Mouse (Mus musculus) v-Abl transformed pro-B cells (cell line): ENCODE results near the gene Son.

ENCODE experiments used
- in situ Hi-C, 2 experiments: fragments of 400-800 bp; cut with MboI; formaldehyde crosslinking; loops; one replicate each; pipeline ENCODE4 v1.15.1; 2025; ENCODE audit not compliant: unreplicated experiment in 2 of 2

Son gene

DNA sequence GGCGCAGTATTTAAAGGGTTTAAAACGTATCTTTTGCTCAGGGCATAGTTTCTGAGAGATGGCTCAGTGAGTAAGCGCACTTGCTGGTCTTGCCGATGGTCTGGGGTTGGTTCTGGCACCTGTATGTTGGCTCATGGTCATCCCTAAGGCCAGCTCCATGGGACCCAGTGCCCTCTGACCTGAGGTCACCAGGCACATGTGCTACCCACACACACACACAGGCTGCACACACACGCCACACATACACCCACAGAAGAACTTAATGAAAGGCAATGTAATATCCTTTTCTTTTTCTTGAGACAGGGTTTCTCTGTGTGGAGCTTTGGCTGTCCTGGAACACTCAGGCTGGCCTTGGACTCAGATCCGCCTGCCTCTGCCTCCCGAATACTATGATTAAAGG lies 14.4 kb upstream of the Son start:
- in situ Hi-C loops = no loop called here

DNA sequence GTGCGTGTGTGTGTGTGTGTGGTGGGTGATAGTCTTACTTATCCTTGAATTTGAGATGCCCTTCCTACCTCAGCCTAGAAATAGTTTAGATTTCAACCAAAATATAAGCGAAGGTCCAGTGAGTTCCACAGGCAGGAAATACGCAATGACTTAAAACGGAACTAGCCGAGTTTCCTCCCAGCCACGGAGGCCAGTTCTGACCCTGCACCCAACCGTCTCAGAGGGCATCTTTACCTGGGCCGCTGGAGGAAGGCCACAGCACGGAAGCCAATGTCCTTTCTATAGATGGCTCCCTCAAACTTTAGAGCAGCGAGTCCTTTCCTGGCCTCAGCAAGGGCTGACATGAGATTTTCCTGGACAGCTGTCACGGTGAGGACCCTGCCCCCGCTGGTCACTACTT lies 13.7 kb upstream of the Son start:
- in situ Hi-C loops = no loop called here

DNA sequence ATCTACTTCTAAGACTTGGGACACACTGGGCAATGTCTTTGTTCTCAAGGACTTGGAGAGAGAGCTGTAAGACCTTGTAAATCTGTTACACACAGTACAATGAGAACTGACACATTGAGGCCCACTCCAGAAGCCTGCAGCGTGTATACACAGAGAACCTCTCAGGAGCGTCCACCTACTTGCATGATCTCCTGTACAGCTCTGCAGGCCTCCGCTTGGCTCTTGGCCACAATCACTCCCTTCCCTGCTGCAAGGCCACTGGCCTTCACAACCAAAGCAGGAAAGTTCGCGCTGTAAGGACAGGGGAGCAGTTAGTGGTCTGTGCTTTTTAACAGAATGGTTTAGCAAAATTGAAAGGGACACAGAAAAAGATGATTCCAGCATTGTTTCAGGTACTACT lies 8.1 kb upstream of the Son start:
- in situ Hi-C loops = no loop called here

DNA sequence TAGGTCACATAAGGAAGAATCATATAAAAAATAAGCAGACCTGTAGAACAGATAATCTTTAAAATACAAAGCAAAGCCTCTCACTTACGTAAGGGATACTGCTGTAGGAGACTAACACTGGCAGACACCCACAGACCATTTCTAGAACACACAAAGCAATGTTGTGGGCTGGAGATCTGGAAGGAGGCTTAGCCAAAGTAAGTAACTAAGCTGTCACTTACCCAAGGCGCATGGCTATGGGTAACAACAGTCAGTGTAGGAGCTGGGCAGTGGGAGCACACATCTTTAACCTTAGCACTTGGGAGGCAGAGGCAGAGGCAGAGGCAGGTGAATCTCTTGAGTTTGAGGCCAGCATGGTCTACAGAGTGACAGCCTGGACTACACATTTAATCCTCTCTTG lies 7.7 kb upstream of the Son start:
- in situ Hi-C loops = loop anchor here in 1 of 2 experiments (5.0 kb wide), 1 partner anchor 32 kb away; no protein-coding TSS in a partner anchor

DNA sequence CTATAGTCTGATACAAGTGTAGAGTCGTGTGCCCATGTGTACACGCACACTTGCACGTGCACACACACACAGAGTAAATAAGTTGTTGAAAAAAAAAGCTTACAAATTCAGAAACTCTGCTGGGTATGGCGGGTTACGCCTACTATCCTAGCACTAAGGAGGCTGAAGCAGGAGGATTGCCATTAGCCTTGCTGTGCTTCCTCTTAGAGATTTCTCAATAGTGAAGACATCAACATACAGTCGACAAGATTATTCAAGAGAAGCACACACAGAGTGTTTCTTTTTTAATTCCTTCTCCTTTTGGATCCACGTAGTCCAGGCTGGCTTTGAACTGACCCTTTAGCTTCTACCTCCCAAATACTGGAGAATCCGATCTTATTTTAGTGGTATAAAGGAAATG lies 7.1 kb upstream of the Son start:
- in situ Hi-C loops = loop anchor here in 1 of 2 experiments (5.0 kb wide), 1 partner anchor 33 kb away; no protein-coding TSS in a partner anchor

DNA sequence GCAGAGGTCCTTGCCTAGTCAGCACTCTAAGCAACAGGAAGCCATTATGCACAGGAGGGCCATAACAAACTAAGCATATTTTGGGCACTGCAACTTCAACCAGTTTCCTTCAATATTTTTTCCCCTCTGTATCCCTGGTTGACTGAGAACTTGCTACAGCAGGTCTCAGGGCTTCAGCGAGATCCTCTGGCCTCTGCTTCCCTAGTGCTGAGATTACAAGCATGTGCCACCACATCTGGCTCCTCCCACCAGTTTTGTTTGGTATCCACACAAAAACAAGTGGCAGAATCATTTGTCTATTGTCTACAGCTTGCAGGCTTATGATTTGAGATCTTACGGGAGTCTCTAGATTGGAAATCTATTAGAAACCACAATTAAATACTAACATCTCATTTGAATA lies 2.4 kb upstream of the Son start:
- in situ Hi-C loops = loop anchor here (5.0 kb wide), 2 partner anchors 37 to 38 kb away; no protein-coding TSS in a partner anchor

DNA sequence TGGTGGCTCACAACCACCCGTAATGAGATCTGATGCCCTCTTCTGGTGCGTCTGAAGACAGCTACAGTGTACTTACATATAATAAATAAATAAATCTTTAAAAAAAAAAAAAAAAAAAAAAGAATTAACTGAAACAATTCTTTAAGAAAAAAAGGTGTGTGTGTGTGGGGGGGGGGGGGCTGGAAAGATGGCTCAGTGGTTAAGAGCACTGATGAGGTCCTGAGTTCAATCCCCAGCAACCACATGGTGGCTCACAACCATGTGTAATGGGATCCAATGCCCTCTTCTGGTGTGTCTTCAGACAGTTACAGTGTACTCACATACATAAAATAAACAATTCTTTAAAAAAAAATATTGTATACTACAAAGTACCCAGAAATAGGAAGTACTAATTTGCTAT lies 1.9 kb upstream of the Son start:
- in situ Hi-C loops = loop anchor here in 1 of 2 experiments (5.0 kb wide), 1 partner anchor 37 kb away; no protein-coding TSS in a partner anchor

DNA sequence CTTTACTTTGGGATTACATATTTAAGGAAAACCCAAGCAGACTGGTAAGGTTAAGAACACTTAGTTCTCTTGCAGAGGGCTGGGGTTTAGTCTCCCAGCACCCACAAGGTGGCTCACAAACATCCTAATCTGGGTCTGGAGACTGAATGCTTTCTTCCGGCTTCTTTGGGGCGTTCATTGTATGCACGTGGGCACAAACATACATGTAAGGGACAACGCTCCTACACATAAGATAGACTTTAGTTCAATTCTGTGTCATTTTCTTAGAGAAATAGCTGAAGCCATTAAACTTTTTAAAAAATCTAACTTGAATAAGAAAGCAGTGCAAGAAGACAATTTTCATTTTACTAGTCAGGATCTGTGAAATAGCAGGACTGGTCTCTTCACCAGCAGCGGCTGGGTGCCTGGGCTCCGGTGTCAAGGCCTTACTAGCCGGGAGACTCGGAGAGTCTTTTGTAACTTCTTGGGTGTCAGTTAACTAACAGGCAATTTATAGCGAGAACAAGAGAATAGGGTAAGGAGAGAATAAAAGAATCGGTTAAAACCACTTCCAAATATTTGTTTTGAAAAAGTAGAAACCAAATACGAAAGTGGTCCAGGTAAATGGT lies 1.2 kb upstream of the Son start:
- in situ Hi-C loops = loop anchor here in 1 of 2 experiments (5.0 kb wide), 1 partner anchor 36 kb away; no protein-coding TSS in a partner anchor

DNA sequence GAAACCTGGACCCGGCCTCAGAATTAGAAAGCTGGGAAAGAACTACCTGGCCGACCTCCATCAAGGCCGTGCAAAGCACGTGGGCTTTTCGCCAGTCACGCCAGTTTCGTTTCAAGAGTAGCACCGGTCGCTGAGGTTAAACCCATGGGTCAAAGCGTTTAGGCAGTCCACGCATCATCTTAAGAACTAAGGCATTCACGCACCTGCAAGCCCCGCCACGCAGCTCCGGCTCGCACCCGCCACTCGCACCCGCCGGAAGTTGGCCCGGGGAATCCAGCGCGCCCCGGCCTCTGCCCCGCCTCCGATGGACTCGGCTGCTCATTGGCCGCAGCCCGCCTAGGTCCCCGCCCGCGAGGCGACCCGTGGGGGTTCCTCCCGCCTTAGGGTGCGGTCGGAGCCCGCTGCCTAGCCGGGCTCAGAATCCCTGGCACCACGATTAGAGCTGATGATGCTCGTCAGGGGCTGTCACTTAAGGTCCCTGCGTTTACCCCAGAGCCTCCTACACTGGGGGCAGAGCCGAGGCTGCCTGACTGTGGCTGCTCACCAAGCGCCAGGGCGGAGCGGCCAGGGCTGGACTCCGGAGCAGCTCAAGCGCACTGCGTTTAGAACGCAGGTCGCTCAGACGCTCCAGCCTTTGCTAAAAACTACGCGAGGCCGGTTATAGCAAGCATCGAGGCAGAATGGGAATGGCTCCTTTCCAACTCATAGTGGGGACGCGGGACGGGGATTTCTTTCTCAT lies 456 bp upstream of the Son start, which contains the start of gene Gart:
Gart (minus strand) TSS at position 272 of the 739 bp plus-strand sequence.
- in situ Hi-C loops = loop anchor here in 1 of 2 experiments (5.0 kb wide), 1 partner anchor 35 kb away; no protein-coding TSS in a partner anchor

DNA sequence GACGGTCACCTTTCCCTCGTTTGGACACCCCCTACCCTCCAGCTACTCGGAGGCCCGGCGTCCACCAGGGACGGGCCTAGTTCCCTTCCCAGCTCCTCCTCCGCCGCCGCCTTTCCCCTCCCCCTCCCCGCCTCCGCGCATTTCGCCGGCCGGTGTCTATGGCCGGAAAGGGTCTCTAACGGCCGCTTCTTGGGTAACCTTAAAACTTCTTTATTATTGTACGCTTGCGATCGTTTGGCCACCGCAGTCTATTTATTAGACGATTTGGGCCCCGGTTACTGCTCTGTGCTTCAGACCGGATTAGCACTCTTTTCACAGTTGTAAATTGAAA lies 879 bp downstream of the Son start:
- in situ Hi-C loops = loop anchor here in 1 of 2 experiments (5.0 kb wide), 1 partner anchor 34 kb away; no protein-coding TSS in a partner anchor

DNA sequence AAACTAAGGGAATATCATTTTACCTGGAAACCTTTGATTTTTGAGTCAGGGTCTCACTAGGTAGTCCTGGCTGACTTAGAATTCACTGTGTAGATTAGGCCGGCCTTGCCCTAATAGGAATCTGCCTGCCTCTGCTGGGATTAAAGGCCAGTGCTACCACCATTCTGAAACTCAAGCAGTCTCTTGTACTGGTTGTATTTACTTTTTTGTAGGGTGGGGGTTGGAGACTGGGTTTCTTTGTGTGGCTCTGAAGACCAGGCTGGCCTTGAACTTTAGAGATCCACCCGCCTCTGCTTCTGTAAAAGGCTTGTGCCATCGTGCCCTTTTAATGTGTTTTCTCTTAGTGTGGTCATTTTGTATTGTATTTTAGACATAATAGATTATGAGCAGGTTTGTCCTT lies 1.9 kb downstream of the Son start:
- in situ Hi-C loops = loop anchor here in 1 of 2 experiments (5.0 kb wide), 1 partner anchor 33 kb away; no protein-coding TSS in a partner anchor

DNA sequence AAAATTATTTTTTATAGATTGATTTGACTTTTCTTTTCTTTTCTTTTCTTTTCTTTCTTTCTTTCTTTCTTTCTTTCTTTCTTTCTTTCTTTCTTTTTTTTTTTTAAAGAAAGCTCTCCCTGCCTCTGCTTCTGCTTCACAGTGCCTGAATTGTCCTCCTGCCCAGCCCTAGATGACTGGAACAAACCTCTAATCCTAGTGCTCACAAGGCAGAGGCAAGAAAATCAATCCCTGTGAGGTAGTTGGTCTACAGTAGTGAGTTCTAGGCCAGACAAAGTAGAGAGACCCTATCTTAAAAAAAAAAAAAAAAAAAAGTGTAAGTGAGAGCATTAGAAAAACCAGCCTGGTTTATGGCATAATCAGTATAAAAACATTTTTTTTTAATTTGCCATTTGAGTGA lies 2.5 kb downstream of the Son start:
- in situ Hi-C loops = loop anchor here in 1 of 2 experiments (5.0 to 25.0 kb wide), 2 partner anchors 33 to 1387 kb away; no protein-coding TSS in a partner anchor

DNA sequence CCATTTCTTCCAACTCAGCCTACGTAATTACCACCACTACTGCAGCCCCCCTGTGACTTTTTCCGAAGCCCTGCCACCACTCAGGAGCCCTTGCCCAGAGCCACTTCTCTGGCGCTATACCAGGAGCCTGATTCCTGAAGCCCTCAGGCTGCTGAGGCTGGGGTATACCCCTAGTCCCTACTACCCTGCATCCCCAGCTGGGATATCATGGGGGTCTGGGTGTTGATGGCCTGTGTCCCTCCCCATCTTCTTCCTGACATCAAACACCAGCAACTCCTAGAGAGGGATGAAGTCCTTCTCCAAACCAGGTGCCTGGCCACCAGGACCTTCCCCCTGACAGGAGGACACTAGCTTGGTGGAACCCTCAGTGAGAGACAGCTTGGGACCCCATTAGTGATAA lies 4.9 kb downstream of the Son start:
- in situ Hi-C loops = loop anchor here in 1 of 2 experiments (25.0 kb wide), 1 partner anchor 1390 kb away; no protein-coding TSS in a partner anchor

DNA sequence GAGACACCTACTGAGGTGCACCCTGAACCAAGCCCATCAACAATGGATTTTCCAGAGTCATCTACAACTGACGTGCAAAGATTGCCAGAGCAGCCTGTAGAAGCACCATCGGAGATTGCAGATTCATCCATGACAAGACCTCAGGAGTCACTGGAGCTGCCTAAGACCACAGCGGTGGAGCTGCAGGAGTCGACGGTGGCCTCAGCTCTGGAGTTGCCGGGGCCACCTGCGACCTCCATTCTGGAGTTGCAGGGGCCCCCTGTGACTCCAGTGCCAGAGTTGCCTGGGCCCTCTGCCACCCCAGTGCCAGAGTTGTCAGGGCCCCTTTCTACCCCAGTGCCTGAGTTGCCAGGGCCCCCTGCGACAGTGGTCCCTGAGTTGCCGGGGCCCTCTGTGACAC lies 8.0 kb downstream of the Son start:
- in situ Hi-C loops = loop anchor here in 1 of 2 experiments (25.0 kb wide), 1 partner anchor 1393 kb away; no protein-coding TSS in a partner anchor

DNA sequence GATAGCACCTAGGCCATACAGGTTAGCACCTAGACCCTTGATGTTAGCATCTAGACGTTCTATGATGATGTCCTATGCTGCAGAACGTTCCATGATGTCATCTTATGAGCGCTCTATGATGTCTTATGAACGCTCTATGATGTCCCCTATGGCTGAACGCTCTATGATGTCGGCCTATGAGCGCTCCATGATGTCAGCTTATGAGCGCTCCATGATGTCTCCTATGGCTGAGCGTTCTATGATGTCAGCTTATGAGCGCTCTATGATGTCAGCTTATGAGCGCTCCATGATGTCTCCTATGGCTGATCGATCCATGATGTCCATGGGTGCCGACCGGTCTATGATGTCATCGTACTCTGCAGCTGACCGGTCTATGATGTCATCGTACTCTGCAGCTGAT lies 10.0 kb downstream of the Son start:
- in situ Hi-C loops = loop anchor here in 1 of 2 experiments (25.0 kb wide), 1 partner anchor 1395 kb away; no protein-coding TSS in a partner anchor

DNA sequence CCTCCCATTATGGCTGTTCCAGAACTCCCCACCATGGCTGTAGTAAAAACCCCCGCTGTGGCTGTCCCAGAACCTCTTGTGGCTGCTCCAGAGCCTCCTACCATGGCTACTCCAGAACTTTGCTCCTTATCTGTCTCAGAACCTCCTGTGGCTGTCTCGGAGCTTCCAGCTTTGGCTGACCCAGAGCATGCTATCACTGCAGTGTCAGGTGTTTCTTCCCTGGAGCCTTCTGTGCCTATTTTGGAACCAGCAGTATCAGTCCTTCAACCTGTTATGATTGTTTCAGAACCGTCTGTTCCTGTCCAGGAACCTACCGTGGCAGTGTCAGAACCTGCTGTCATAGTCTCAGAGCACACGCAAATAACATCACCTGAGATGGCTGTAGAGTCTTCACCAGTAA lies 11.2 kb downstream of the Son start:
- in situ Hi-C loops = loop anchor here in 1 of 2 experiments (25.0 kb wide), 1 partner anchor 1396 kb away; no protein-coding TSS in a partner anchor

DNA sequence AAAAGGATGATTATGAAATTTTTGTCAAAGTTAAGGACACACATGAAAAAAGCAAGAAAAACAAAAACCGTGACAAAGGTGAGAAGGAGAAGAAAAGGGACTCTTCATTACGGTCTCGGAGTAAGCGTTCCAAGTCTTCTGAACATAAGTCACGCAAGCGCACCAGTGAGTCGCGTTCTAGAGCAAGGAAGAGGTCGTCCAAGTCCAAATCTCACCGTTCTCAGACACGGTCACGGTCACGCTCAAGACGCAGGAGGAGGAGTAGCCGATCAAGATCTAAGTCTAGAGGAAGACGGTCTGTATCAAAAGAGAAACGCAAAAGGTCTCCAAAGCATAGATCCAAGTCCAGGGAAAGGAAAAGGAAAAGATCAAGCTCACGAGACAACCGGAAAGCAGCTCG lies 12.5 kb downstream of the Son start:
- in situ Hi-C loops = loop anchor here (10.0 to 25.0 kb wide), 4 partner anchors 155 to 1397 kb away; no protein-coding TSS in a partner anchor

DNA sequence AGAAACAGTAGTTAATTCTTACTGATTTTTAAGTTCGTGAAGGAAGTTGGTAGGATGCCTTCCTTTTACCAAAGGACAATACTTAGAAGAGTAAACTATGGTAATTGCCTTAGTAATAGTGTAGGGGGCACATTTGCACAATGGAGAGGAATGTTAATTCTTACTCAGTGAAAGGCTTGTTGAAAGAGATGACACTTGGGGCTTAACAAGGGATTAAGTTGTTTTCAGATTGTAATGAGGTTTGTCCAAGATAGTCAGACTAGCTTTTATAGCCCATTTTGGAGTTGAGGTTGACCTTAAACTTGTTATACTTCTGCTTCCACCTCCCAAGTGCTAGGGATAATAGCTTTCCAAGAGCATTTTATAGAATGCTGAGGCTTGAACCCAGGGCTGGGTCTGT lies 14.1 kb downstream of the Son start:
- in situ Hi-C loops = loop anchor here (10.0 to 25.0 kb wide), 4 partner anchors 157 to 1399 kb away; no protein-coding TSS in a partner anchor

DNA sequence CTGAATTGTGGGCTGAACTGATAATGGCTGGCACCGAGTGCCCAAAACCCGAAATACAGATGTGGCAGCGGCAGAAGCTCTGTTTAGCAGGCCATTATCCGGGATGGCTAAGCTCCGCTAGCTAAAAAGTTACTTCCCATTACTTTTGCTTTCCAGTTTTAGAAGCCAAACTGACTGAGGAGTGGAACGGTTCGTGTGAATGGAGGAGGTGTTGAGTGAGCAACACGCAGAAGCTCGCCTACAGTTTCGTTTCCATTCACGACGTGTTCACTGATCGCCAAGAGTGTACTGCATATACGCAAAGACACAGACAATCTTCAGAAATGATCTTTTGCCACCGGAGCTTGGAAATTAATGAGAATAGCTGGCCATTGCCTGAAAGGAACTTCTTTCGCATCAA lies 15.0 kb downstream of the Son start:
- in situ Hi-C loops = loop anchor here (10.0 to 25.0 kb wide), 4 partner anchors 158 to 1400 kb away; no protein-coding TSS in a partner anchor

DNA sequence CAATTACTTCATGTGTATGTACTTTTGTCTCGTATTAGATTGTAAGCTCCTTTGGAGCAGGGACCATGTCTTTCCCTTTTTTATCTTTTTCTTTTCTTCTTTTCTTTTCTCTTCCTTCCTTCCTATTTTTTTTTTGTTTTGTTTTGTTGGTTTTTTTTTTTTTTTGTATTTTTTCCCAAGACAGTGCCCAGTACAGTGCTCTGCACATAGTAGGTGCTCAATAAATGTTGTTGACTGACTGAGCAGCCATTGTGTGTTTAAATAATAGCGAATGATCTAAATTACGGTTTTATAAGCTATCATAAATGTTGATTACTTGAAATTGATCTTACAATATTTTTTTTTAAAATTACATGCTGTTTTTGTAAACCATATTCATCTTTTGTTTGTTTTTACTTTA lies 16.5 kb downstream of the Son start:
- in situ Hi-C loops = loop anchor here (10.0 to 25.0 kb wide), 4 partner anchors 159 to 1401 kb away; no protein-coding TSS in a partner anchor

DNA sequence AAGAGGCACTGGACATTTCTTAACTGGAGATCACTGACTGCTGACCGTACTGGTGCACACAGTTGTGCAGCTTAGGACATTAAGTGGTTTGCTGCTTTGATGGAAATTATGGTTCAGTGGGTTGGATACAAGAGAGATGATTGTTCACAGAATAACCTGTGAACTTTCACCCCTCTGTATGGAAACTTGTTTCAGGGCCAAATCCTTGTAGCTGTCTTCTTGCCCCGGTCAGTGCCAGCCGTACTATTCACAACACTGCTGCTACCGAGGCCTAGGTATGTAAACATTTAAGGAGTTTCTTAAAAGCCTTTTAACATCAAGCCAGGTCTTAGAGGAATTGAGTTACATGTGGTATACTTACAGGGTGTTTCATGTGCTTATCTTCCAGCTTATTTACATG lies 27.2 kb downstream of the Son start:
- in situ Hi-C loops = loop anchor here in 1 of 2 experiments (25.0 kb wide), 1 partner anchor 1412 kb away; no protein-coding TSS in a partner anchor
